ENCODE assay signal across 17 mouse cellular contexts in the genomic region with DNA sequence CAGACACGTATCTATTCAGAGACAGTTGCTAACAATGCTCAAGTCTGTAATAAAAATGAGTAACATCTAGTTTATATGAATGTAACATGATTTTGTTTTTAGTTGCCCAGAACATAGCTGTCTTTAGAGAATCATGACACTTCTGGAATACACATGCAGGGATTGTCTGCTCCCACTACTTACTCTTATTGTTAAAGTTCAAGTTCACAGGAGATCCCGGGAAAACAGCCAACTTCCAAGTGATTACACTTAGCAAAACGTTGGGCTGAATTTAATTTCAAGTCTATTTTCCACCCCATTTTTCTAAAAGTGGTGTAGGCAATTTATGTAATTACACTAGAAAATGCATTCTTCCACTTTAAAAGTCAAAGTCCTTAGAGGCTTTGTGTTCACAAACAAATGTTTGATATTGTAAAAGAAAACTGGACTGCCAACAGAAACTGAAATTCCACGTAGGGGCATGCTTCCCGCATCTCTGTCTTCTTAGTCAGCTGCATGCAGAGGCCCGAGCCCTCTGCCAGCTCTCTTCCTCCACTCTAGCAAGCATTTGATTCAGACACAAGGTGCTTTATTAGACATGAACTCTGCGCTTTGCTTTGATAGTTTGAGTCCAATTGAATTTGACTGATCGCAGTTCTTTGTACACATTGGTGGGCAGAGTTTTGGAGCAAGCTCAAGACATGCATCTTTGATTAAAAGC.
DNase-seq lines count a peak whose midpoint lies in the region; ATAC-seq lines count a peak whose summit lies in the region.
"Had no signal": no experiment of that assay in that cellular context is flagged by ENCODE, and none has a peak within 500 bp of the region (broad histone marks: within the 10 kb centered on the region; RNA-seq: fewer than 3 reads in every experiment).

No protein-coding gene starts in this region.

- peaks cover 9% of the 10 kb centered on the region for H3K4me1 ChIP-seq in forebrain, embryonic 16.5 days (replicated peaks; ENCODE audit: control insufficient read depth, insufficient read depth, low read length)
- H3K4me1 ChIP-seq in forebrain, embryonic 12.5 days = no peaks in the 10 kb centered on the region
- no peaks in the 10 kb centered on the region; the same call in 1 of the 2 replicates for H3K4me1 ChIP-seq in hindbrain, embryonic 16.5 days (ENCODE audit: control insufficient read depth, insufficient read depth, low read depth, low read length)
- H3K4me1 ChIP-seq in hindbrain, embryonic 10.5 days (replicated peaks) = no peaks in the 10 kb centered on the region
- H3K4me1 ChIP-seq: embryonic facial prominence, embryonic 12.5 days; limb, embryonic 12.5 days had no signal

- ATAC-seq in forebrain, embryonic 16.5 days = peak; percentile 45; the same call in 1 of the 2 replicates
- ATAC-seq in forebrain, embryonic 12.5 days (ENCODE audit: low FRiP score) = no peak
- ATAC-seq in hindbrain, embryonic 16.5 days = peak; percentile 70; the same call in 1 of the 2 replicates
- no peak for ATAC-seq in megakaryocyte-erythroid progenitor cell, adult 5-6 weeks (replicated peaks; ENCODE audit: low FRiP score, low TSS enrichment, poor library complexity, severe bottlenecking)
- ATAC-seq: inflammation-experienced regulatory T-cells, adult 6 months had no signal

- H3K27me3 ChIP-seq in forebrain, embryonic 16.5 days (replicated peaks; ENCODE audit: control insufficient read depth, insufficient read depth, low read length) = no peaks in the 10 kb centered on the region
- no peaks in the 10 kb centered on the region for H3K27me3 ChIP-seq in forebrain, embryonic 12.5 days
- no peaks in the 10 kb centered on the region for H3K27me3 ChIP-seq in hindbrain, embryonic 16.5 days (replicated peaks; ENCODE audit: control insufficient read depth, insufficient read depth, low read length)
- no peaks in the 10 kb centered on the region for H3K27me3 ChIP-seq in hindbrain, embryonic 10.5 days (ENCODE audit: insufficient read depth, poor library complexity, severe bottlenecking)
- H3K27me3 ChIP-seq: embryonic facial prominence, embryonic 12.5 days; limb, embryonic 12.5 days; stomach, embryonic 15.5 days had no signal

- H3K4me2 ChIP-seq in forebrain, embryonic 16.5 days (ENCODE audit: low read length) = no peak overlapping the region; the same call in 1 of the 2 replicates
- no peak overlapping the region for H3K4me2 ChIP-seq in forebrain, embryonic 12.5 days
- no peak overlapping the region for H3K4me2 ChIP-seq in hindbrain, embryonic 16.5 days (ENCODE audit: low read length)
- H3K4me2 ChIP-seq: embryonic facial prominence, embryonic 12.5 days; limb, embryonic 12.5 days; stomach, embryonic 15.5 days had no signal

- 19% methylated on average over 8 of the region's 8 CpGs for WGBS in forebrain, embryonic 16.5 days
- WGBS in forebrain, embryonic 12.5 days = 66% methylated on average over 8 of the region's 8 CpGs
- WGBS in hindbrain, embryonic 16.5 days = 47% methylated on average over 8 of the region's 8 CpGs
- WGBS in hindbrain, embryonic 10.5 days = 88% methylated on average over 8 of the region's 8 CpGs

- H3K4me3 ChIP-seq in forebrain, embryonic 16.5 days (replicated peaks; ENCODE audit: low read length) = no peak overlapping the region
- H3K4me3 ChIP-seq in forebrain, embryonic 12.5 days (replicated peaks) = no peak overlapping the region
- no peak overlapping the region for H3K4me3 ChIP-seq in hindbrain, embryonic 16.5 days (ENCODE audit: low read length)
- no peak overlapping the region for H3K4me3 ChIP-seq in hindbrain, embryonic 10.5 days
- H3K4me3 ChIP-seq: embryonic facial prominence, embryonic 12.5 days; limb, embryonic 12.5 days; stomach, embryonic 15.5 days had no signal

- no peak for DNase-seq in hindbrain, embryonic 10.5 days (ENCODE audit: low spot score)
- peak; percentile 42 for DNase-seq in lung, postnatal 36 days
- no peak for DNase-seq in lung, postnatal 25 days (ENCODE audit: low spot score)
- DNase-seq in fibroblast of lung, adult 2 months (ENCODE audit: low read depth) = peak; percentile 44
- DNase-seq: B cell, adult 2 months; cerebellum, postnatal 10 days; layer of hippocampus, adult 9-11 months; thymus, postnatal 25 days had no signal

- no peak overlapping the region for H3K27ac ChIP-seq in forebrain, embryonic 16.5 days (ENCODE audit: low read length)
- no peak overlapping the region for H3K27ac ChIP-seq in forebrain, embryonic 12.5 days
- no peak overlapping the region; the same call in 1 of the 2 replicates for H3K27ac ChIP-seq in hindbrain, embryonic 16.5 days (ENCODE audit: low read depth, low read length)
- H3K27ac ChIP-seq in hindbrain, embryonic 10.5 days = no peak overlapping the region
- H3K27ac ChIP-seq: embryonic facial prominence, embryonic 12.5 days; kidney, postnatal 0 days; limb, embryonic 12.5 days; stomach, embryonic 15.5 days had no signal

- H3K9ac ChIP-seq in forebrain, embryonic 16.5 days (replicated peaks; ENCODE audit: low read depth, low read length) = no peak overlapping the region
- no peak overlapping the region for H3K9ac ChIP-seq in forebrain, embryonic 12.5 days
- H3K9ac ChIP-seq in hindbrain, embryonic 16.5 days (ENCODE audit: low read depth, low read length) = no peak overlapping the region
- H3K9ac ChIP-seq: embryonic facial prominence, embryonic 12.5 days; limb, embryonic 12.5 days; stomach, embryonic 15.5 days had no signal

- H3K9me3 ChIP-seq in forebrain, embryonic 16.5 days (ENCODE audit: control insufficient read depth, low read length) = no peaks in the 10 kb centered on the region; the same call in 1 of the 2 replicates
- 0 out of 2 replicates have a peak, but pooled peaks cover 3% of the 10 kb centered on the region for H3K9me3 ChIP-seq in forebrain, embryonic 12.5 days
- no peaks in the 10 kb centered on the region for H3K9me3 ChIP-seq in hindbrain, embryonic 16.5 days (ENCODE audit: control insufficient read depth, low read length)
- no peaks in the 10 kb centered on the region for H3K9me3 ChIP-seq in hindbrain, embryonic 10.5 days
- H3K9me3 ChIP-seq: embryonic facial prominence, embryonic 12.5 days; limb, embryonic 12.5 days; stomach, embryonic 15.5 days had no signal

- H3K36me3 ChIP-seq in forebrain, embryonic 16.5 days (ENCODE audit: control insufficient read depth, insufficient read depth) = no peaks in the 10 kb centered on the region
- H3K36me3 ChIP-seq in forebrain, embryonic 12.5 days (replicated peaks) = no peaks in the 10 kb centered on the region
- 0 out of 2 replicates have a peak, but pooled peaks cover 3% of the 10 kb centered on the region for H3K36me3 ChIP-seq in hindbrain, embryonic 16.5 days (ENCODE audit: control insufficient read depth, insufficient read depth, low read length)
- H3K36me3 ChIP-seq in hindbrain, embryonic 10.5 days = peaks cover 5% of the 10 kb centered on the region; the same call in 1 of the 2 replicates
- H3K36me3 ChIP-seq: stomach, embryonic 15.5 days had no signal

Comparison
In these comparisons a context has a peak if more than half of its experiments do, and no peak if none do; other contexts are left out.
1. ATAC-seq: peak in forebrain, embryonic 16.5 days (single experiment) and hindbrain, embryonic 16.5 days (single experiment); none in forebrain, embryonic 12.5 days (single experiment) and megakaryocyte-erythroid progenitor cell, adult 5-6 weeks (single experiment).
2. DNase-seq: peak in lung, postnatal 36 days (single experiment) and fibroblast of lung, adult 2 months (single experiment); none in hindbrain, embryonic 10.5 days (single experiment) and lung, postnatal 25 days (single experiment).